Mouse (Mus musculus): ENCODE measurements around the gene Derl3. TPM values are rescaled to one million over a fixed set of nuclear protein-coding genes. Genes with fewer than 3 reads are reported as not detected.

Derl3 gene
- polyA plus RNA-seq, 1 experiment from 2014 or later = 3.9 TPM

- H3K4me3 ChIP-seq (ENCODE audit: low read depth, low read length) = no peak overlapping the region
- H3K9ac ChIP-seq (ENCODE audit: low read length) = no peak overlapping the region
- DNase-seq (ENCODE audit: low spot score) (no peak), ATAC-seq (ENCODE audit: insufficient number of reproducible peaks, low FRiP score, low TSS enrichment, low read depth) (no peak)
- H3K27me3 ChIP-seq (ENCODE audit: control insufficient read depth, insufficient read depth, low read length) = peaks cover 2% of the 10 kb centered on the region; the same call in 1 of the 2 replicates
- H3K4me1 ChIP-seq (ENCODE audit: control insufficient read depth, insufficient read depth, low read length) = peaks cover 9% of the 10 kb centered on the region
- no peak overlapping the region for H3K4me2 ChIP-seq (ENCODE audit: low read depth, severe bottlenecking)
- H3K27ac ChIP-seq (replicated peaks; ENCODE audit: low read depth, low read length) = no peak overlapping the region
- no peaks in the 10 kb centered on the region; the same call in 1 of the 2 replicates for H3K36me3 ChIP-seq (ENCODE audit: control insufficient read depth, insufficient read depth, low read length)
- no peaks in the 10 kb centered on the region for H3K9me3 ChIP-seq (ENCODE audit: control insufficient read depth, low read length)
- WGBS = 31% methylated on average over 6 of the region's 6 CpGs
These were observed 37.1 kb downstream of the Derl3 start for GRCm38 (mm10) chr10:75930304-75930703.

DNA sequence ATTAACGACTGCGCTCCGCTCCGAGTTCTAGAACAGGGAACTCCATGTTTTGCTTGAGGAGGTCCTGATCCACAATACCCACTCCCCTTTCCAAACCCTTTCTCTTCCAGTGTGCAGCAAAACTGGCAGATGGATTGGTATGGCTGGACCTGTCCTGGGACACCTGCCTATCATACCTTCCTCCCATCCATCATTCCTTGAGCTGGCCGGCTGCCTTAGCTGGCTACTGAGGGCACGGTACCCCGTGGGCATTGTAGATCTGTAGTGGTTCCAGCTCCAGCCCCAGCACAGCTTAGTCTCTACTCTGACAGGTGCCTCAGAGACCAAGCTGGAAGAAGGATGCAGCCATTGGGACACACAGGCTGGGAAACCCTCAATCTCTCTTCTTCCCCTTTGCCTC lies 38.1 kb downstream of the Derl3 start:
- 32% methylated on average over 7 of the region's 7 CpGs for WGBS
- Histone ChIP-seq H3K4me3 (ENCODE audit: low read depth, low read length) (peak overlapping the region; percentile 67), H3K4me2 (ENCODE audit: low read depth, severe bottlenecking) (peak overlapping the region; percentile 86), H3K27me3 (ENCODE audit: control insufficient read depth, insufficient read depth, low read length) (peaks cover 8% of the 10 kb centered on the region; the same call in 1 of the 2 replicates), H3K9me3 (ENCODE audit: control insufficient read depth, low read length) (no peaks in the 10 kb centered on the region), H3K27ac (replicated peaks; ENCODE audit: low read depth, low read length) (no peak overlapping the region), H3K4me1 (ENCODE audit: control insufficient read depth, insufficient read depth, low read length) (peaks cover 12% of the 10 kb centered on the region), H3K36me3 (ENCODE audit: control insufficient read depth, insufficient read depth, low read length) (no peaks in the 10 kb centered on the region; the same call in 1 of the 2 replicates), H3K9ac (ENCODE audit: low read length) (peak overlapping the region; percentile 92)
- ATAC-seq (ENCODE audit: insufficient number of reproducible peaks, low FRiP score, low TSS enrichment, low read depth) (no peak), DNase-seq (ENCODE audit: low spot score) (no peak)

- Histone ChIP-seq H3K4me3 (ENCODE audit: low read depth, low read length) (peak overlapping the region; percentile 67), H3K9ac (ENCODE audit: low read length) (peak overlapping the region; percentile 92), H3K27me3 (ENCODE audit: control insufficient read depth, insufficient read depth, low read length) (peaks cover 16% of the 10 kb centered on the region), H3K9me3 (ENCODE audit: control insufficient read depth, low read length) (no peaks in the 10 kb centered on the region), H3K4me2 (ENCODE audit: low read depth, severe bottlenecking) (peak overlapping the region; percentile 86), H3K4me1 (ENCODE audit: control insufficient read depth, insufficient read depth, low read length) (peaks cover 12% of the 10 kb centered on the region), H3K36me3 (ENCODE audit: control insufficient read depth, insufficient read depth, low read length) (no peaks in the 10 kb centered on the region), H3K27ac (replicated peaks; ENCODE audit: low read depth, low read length) (no peak overlapping the region)
- ATAC-seq (ENCODE audit: insufficient number of reproducible peaks, low FRiP score, low TSS enrichment, low read depth) = peak; percentile 64
- under 1% methylated on average over 43 of the region's 44 CpGs for WGBS
- DNase-seq (ENCODE audit: low spot score) = peak; percentile 80
These were observed 39.0 kb downstream of the Derl3 start for GRCm38 (mm10) chr10:75932081-75932678.

GRCm38 (mm10) chr10:75932891-75933290 lies 39.7 kb downstream of the Derl3 start, which contains the start of gene Chchd10:
Gene Chchd10 (plus strand): TSS chr10:75933130.
- DNase-seq (ENCODE audit: low spot score) (no peak), ATAC-seq (ENCODE audit: insufficient number of reproducible peaks, low FRiP score, low TSS enrichment, low read depth) (no peak)
- Histone ChIP-seq H3K4me3 (ENCODE audit: low read depth, low read length) (peak within 1 kb of the TSS; percentile 67), H3K36me3 (ENCODE audit: control insufficient read depth, insufficient read depth, low read length) (no peaks in the 10 kb centered on the region), H3K9ac (ENCODE audit: low read length) (peak within 1 kb of the TSS; percentile 92), H3K27me3 (ENCODE audit: control insufficient read depth, insufficient read depth, low read length) (peaks cover 21% of the 10 kb centered on the region), H3K4me1 (ENCODE audit: control insufficient read depth, insufficient read depth, low read length) (peaks cover 12% of the 10 kb centered on the region), H3K4me2 (ENCODE audit: low read depth, severe bottlenecking) (peak within 1 kb of the TSS; percentile 86), H3K27ac (replicated peaks; ENCODE audit: low read depth, low read length) (no peak within 1 kb of the TSS), H3K9me3 (ENCODE audit: control insufficient read depth, low read length) (no peaks in the 10 kb centered on the region)
- WGBS = 33% methylated on average over 6 of the region's 6 CpGs

- H3K27ac ChIP-seq (replicated peaks; ENCODE audit: low read depth, low read length) = no peak overlapping the region
- no peak for DNase-seq (ENCODE audit: low spot score)
- H3K36me3 ChIP-seq (ENCODE audit: control insufficient read depth, insufficient read depth, low read length) = no peaks in the 10 kb centered on the region
- H3K27me3 ChIP-seq (ENCODE audit: control insufficient read depth, insufficient read depth, low read length) = peaks cover 26% of the 10 kb centered on the region
- peak overlapping the region; percentile 89 for H3K4me2 ChIP-seq (ENCODE audit: low read depth, severe bottlenecking)
- peaks cover 12% of the 10 kb centered on the region for H3K4me1 ChIP-seq (ENCODE audit: control insufficient read depth, insufficient read depth, low read length)
- no peak for ATAC-seq (ENCODE audit: insufficient number of reproducible peaks, low FRiP score, low TSS enrichment, low read depth)
- H3K4me3 ChIP-seq (ENCODE audit: low read depth, low read length) = no peak overlapping the region
- no peaks in the 10 kb centered on the region for H3K9me3 ChIP-seq (ENCODE audit: control insufficient read depth, low read length)
- 82% methylated on average over 1 of the region's 1 CpGs for WGBS
- H3K9ac ChIP-seq (ENCODE audit: low read length) = no peak overlapping the region
These were observed 41.8 kb downstream of the Derl3 start for GRCm38 (mm10) chr10:75934991-75935390.

DNA sequence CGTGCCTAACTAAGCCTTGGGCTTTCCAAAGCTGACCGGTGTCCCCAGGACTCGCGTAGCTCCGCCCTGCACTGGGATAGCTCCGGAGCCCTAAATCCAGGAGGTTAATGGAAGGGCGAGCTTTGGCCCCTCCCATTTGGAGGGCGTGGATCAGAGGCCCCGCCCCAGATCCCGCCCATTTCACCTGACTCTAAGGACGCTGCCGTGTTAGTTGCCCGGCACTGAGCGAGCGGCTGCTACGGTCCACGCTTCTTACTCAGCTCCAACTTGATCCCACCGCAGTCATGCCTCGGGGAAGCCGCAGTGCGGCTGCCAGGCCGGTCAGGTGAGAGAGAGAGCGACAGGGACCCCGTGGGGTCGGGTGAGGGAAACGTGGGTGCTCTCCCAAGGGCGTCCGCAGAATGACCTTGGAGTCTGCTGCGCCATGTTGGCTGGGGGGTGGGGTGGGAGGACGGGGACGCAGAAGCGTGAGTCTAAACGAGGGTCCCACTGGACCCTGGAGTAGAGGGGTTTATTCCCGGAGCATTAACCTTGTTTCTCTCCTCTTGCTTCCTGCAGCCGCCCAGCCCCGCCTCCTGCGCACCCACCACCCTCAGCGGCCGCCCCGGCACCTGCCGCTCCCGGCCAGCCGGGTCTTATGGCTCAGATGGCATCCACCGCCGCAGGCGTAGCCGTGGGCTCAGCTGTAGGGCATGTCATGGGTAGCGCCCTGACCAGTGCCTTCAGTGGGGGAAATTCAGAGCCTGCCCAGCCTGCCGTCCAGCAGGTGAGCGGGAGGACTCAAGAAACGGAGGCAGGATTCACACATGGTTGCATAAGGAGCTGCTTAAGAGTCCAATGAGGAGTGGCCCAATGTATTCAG lies 42.7 kb downstream of the Derl3 start, which contains the start of gene Mmp11:
Mmp11 (minus strand) TSS at position 817 of the 862 bp plus-strand sequence.
- H3K27ac ChIP-seq (replicated peaks; ENCODE audit: low read depth, low read length) = no peak within 1 kb of the TSS
- no peaks in the 10 kb centered on the region for H3K9me3 ChIP-seq (ENCODE audit: control insufficient read depth, low read length)
- DNase-seq (ENCODE audit: low spot score) = peak; percentile 85
- no peaks in the 10 kb centered on the region for H3K36me3 ChIP-seq (ENCODE audit: control insufficient read depth, insufficient read depth, low read length)
- 2% methylated on average over 51 of the region's 51 CpGs for WGBS
- peaks cover 24% of the 10 kb centered on the region for H3K27me3 ChIP-seq (ENCODE audit: control insufficient read depth, insufficient read depth, low read length)
- H3K4me2 ChIP-seq (ENCODE audit: low read depth, severe bottlenecking) = peak within 1 kb of the TSS; percentile 89
- H3K9ac ChIP-seq (ENCODE audit: low read length) = no peak within 1 kb of the TSS; the same call in 1 of the 2 replicates
- peaks cover 9% of the 10 kb centered on the region; the same call in 1 of the 2 replicates for H3K4me1 ChIP-seq (ENCODE audit: control insufficient read depth, insufficient read depth, low read length)
- H3K4me3 ChIP-seq (ENCODE audit: low read depth, low read length) = peak within 1 kb of the TSS; percentile 38
- ATAC-seq (ENCODE audit: insufficient number of reproducible peaks, low FRiP score, low TSS enrichment, low read depth) = peak; percentile 60; the same call in 1 of the 2 replicates

DNA sequence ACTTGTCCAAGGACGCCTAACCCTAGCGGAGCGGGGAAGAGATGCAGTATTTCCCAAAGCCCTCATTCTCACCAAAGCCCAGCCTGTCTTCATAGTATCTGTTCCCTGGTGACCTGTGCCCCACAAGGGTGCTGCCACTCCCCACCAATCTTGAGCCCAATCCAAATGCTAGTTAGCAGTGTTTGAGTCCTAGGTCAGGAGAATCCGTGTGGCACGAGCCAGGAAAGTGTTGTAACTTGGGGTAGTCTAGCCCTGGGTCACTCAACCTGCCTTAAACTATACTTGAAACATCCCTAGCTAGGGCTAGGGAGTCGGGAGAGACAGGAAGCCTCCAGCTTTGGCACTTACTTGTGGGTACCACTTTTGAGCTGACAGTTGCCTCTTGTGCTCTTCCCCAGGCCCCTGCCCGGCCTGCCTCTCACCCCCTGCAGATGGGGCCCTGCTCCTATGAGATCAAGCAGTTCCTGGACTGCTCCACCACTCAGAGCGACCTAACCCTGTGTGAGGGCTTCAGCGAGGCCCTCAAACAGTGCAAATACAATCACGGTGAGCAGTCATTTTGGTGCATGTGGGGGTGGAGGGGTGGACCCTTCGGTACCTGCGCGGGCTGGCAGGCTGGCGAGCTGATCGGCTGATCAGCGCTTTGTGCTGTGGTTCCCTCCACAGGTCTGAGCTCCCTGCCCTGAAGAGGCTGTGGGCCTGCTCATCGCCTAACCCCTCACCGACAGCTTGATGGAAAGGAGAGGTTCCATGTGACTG lies 43.9 kb downstream of the Derl3 start:
- no peaks in the 10 kb centered on the region for H3K36me3 ChIP-seq (ENCODE audit: control insufficient read depth, insufficient read depth, low read length)
- H3K4me3 ChIP-seq (ENCODE audit: low read depth, low read length) = no peak overlapping the region
- peaks cover 24% of the 10 kb centered on the region for H3K27me3 ChIP-seq (ENCODE audit: control insufficient read depth, insufficient read depth, low read length)
- ATAC-seq (ENCODE audit: insufficient number of reproducible peaks, low FRiP score, low TSS enrichment, low read depth) = no peak
- DNase-seq (ENCODE audit: low spot score) = no peak
- H3K9me3 ChIP-seq (ENCODE audit: control insufficient read depth, low read length) = no peaks in the 10 kb centered on the region
- peaks cover 9% of the 10 kb centered on the region; the same call in 1 of the 2 replicates for H3K4me1 ChIP-seq (ENCODE audit: control insufficient read depth, insufficient read depth, low read length)
- H3K9ac ChIP-seq (ENCODE audit: low read length) = no peak overlapping the region
- 32% methylated on average over 18 of the region's 18 CpGs for WGBS
- H3K27ac ChIP-seq (replicated peaks; ENCODE audit: low read depth, low read length) = no peak overlapping the region
- H3K4me2 ChIP-seq (ENCODE audit: low read depth, severe bottlenecking) = no peak overlapping the region

Measured in limb, embryonic 11.5 days (tissue).